Mouse (Mus musculus): ENCODE measurements around the gene Zfp992. TPM values are rescaled to one million over a fixed set of nuclear protein-coding genes. Genes with fewer than 3 reads are reported as not detected.
A peak's percentile ranks its signal among the peaks of the same experiment; 100 is the strongest.
"Not testable (repeated sequence)": the region's sequence is repeated elsewhere in the genome, so short reads cannot be mapped to it uniquely, and the experiment has no call there.

The Zfp992 gene
- polyA plus RNA-seq, 1 experiment from 2014 or later: 0.84 TPM

DNA sequence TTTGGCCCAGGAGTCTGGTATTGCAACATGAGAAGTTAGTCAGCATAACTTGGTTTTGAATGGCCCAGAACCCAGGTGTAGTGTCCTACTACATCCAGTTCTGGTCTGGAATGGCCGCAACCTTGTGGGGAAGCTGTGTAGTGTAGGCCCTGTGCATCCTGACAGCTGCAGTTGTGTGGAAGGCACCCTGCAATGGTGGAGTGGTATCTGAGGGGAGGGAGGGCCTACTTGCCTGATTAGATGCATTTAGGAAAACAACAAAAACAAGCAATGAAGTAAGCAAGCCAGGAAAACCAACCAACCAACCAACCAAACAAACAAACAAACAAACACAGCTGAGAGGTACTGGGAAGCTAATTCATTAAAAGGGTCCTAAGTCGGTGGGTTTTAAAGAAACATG lies 3.8 kb downstream of the Zfp992 start:
- ATAC-seq; H3K27ac ChIP-seq (ENCODE audit: low read length); H3K36me3 ChIP-seq (ENCODE audit: insufficient read depth, low read length); H3K4me1 ChIP-seq (ENCODE audit: insufficient read depth, low read depth, low read length); DNase-seq (ENCODE audit: low spot score); H3K9ac ChIP-seq (replicated peaks; ENCODE audit: low read depth); H3K4me3 ChIP-seq (ENCODE audit: low read depth, low read length); H3K27me3 ChIP-seq (replicated peaks; ENCODE audit: insufficient read depth, low read length); H3K4me2 ChIP-seq (replicated peaks; ENCODE audit: low read depth, low read length): not testable (repeated sequence)
- 70% methylated on average over 2 of the region's 2 CpGs for WGBS
- H3K9me3 ChIP-seq (ENCODE audit: low read length): peaks cover 32% of the 10 kb centered on the region

DNA sequence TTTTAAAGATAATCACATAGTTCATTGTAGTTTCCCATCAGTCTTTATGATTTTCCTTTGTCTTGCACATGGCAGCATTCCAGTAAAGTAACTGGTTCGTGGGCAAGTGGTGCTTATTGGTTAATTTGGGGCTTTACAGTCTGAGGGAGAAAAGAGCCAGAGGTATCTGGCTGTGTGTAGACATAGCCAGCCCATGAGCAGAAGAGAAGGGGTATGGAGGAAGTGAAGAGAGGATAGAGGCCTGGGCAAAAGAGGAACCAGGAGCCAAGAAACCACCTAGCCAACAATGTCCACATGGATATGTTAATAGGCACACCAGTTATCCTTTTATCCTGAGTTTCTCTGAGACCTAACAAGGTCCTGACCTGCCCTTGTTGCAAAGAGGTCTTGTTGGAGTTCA lies 5.3 kb downstream of the Zfp992 start:
- DNase-seq (ENCODE audit: low spot score); H3K4me1 ChIP-seq (ENCODE audit: insufficient read depth, low read depth, low read length); H3K27me3 ChIP-seq (replicated peaks; ENCODE audit: insufficient read depth, low read length); H3K9ac ChIP-seq (replicated peaks; ENCODE audit: low read depth); H3K4me3 ChIP-seq (ENCODE audit: low read depth, low read length); ATAC-seq; H3K27ac ChIP-seq (ENCODE audit: low read length); H3K4me2 ChIP-seq (replicated peaks; ENCODE audit: low read depth, low read length); H3K36me3 ChIP-seq (ENCODE audit: insufficient read depth, low read length): not testable (repeated sequence)
- peaks cover 26% of the 10 kb centered on the region for H3K9me3 ChIP-seq (ENCODE audit: low read length)
- WGBS: 36% methylated on average over 1 of the region's 1 CpGs

DNA sequence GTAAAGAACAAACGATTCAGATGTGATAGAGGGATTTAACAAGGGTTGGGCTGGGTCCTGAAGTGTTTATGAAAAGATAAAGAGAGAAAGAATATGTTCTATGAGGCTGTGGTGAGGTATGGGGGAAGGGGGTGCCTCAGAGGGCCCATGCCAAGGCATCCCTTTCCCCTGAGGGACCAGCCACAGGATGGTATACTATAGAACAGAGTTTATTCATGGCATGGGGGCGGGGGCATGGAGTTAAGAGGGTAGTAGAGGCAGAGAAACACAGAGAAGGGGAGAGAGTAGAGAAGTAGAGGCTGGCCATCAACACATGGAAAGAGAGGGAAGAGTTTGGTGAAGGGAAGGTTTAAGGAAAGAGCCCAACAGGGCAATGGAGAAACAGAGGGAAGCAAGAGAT lies 6.1 kb downstream of the Zfp992 start:
- DNase-seq (ENCODE audit: low spot score) (no peak), ATAC-seq (peak; percentile 12)
- WGBS: 25% methylated on average over 2 of the region's 2 CpGs
- H3K27me3 ChIP-seq (replicated peaks; ENCODE audit: insufficient read depth, low read length): no peaks in the 10 kb centered on the region
- no peak overlapping the region for H3K4me2 ChIP-seq (replicated peaks; ENCODE audit: low read depth, low read length)
- H3K36me3 ChIP-seq (ENCODE audit: insufficient read depth, low read length): no peaks in the 10 kb centered on the region
- H3K9me3 ChIP-seq (ENCODE audit: low read length): peaks cover 26% of the 10 kb centered on the region
- H3K4me1 ChIP-seq (ENCODE audit: insufficient read depth, low read depth, low read length): no peaks in the 10 kb centered on the region
- no peak for TF ChIP-seq CTCF (IDR thresholded peaks at IDR 0.05)
- TF ChIP-seq EP300 (IDR thresholded peaks at IDR 0.05): no peak
- no peak overlapping the region for H3K9ac ChIP-seq (replicated peaks; ENCODE audit: low read depth)
- H3K27ac ChIP-seq (ENCODE audit: low read length): no peak overlapping the region
- no peak overlapping the region for H3K4me3 ChIP-seq (ENCODE audit: low read depth, low read length)

- Histone ChIP-seq H3K36me3 (ENCODE audit: insufficient read depth, low read length) (no peaks in the 10 kb centered on the region), H3K9me3 (ENCODE audit: low read length) (peaks cover 26% of the 10 kb centered on the region), H3K9ac (replicated peaks; ENCODE audit: low read depth) (no peak overlapping the region), H3K27ac (ENCODE audit: low read length) (no peak overlapping the region), H3K4me2 (replicated peaks; ENCODE audit: low read depth, low read length) (no peak overlapping the region), H3K4me1 (ENCODE audit: insufficient read depth, low read depth, low read length) (no peaks in the 10 kb centered on the region), H3K27me3 (replicated peaks; ENCODE audit: insufficient read depth, low read length) (no peaks in the 10 kb centered on the region), H3K4me3 (ENCODE audit: low read depth, low read length) (no peak overlapping the region)
- DNase-seq (ENCODE audit: low spot score) (no peak), ATAC-seq (peak; percentile 25)
- 88% methylated on average over 7 of the region's 7 CpGs for WGBS
- TF ChIP-seq EP300 (IDR thresholded peaks at IDR 0.05) (no peak), CTCF (IDR thresholded peaks at IDR 0.05) (no peak)
Measured at GRCm38 (mm10) chr4:146455321-146455721, 6.5 kb downstream of the Zfp992 start.

GRCm38 (mm10) chr4:146456061-146456726 lies 7.4 kb downstream of the Zfp992 start:
- Histone ChIP-seq H3K27ac (ENCODE audit: low read length) (no peak overlapping the region), H3K9me3 (ENCODE audit: low read length) (peaks cover 30% of the 10 kb centered on the region), H3K4me2 (replicated peaks; ENCODE audit: low read depth, low read length) (no peak overlapping the region), H3K4me1 (ENCODE audit: insufficient read depth, low read depth, low read length) (no peaks in the 10 kb centered on the region), H3K4me3 (ENCODE audit: low read depth, low read length) (no peak overlapping the region), H3K36me3 (ENCODE audit: insufficient read depth, low read length) (no peaks in the 10 kb centered on the region), H3K9ac (replicated peaks; ENCODE audit: low read depth) (no peak overlapping the region), H3K27me3 (replicated peaks; ENCODE audit: insufficient read depth, low read length) (no peaks in the 10 kb centered on the region)
- WGBS: 62% methylated on average over 4 of the region's 4 CpGs
- DNase-seq (ENCODE audit: low spot score) (no peak), ATAC-seq (no peak)
- TF ChIP-seq EP300 (IDR thresholded peaks at IDR 0.05) (no peak), CTCF (IDR thresholded peaks at IDR 0.05) (no peak)

DNA sequence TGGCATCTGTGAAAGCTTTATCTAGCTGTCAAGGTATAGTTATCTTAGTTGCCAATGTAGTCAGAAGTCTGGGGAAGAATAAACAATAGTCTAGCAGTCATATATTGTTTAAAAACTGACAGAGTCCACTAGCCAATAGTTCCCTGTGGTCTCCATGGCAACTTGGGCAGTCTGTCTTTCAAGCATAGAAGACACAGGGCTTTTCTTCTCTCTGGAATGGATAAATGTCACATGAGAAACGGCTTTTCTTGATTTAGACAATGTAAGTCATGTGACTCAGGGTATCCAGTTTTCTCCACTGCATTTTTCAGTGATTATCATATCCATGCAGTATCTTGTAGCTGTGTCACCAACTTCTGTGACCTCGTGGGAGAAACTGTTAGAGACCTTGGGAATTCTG lies 8.3 kb downstream of the Zfp992 start:
- TF ChIP-seq EP300 (IDR thresholded peaks at IDR 0.05) (no peak), CTCF (IDR thresholded peaks at IDR 0.05) (no peak)
- peaks cover 30% of the 10 kb centered on the region for H3K9me3 ChIP-seq (ENCODE audit: low read length)
- H3K9ac ChIP-seq (replicated peaks; ENCODE audit: low read depth): no peak overlapping the region
- H3K27me3 ChIP-seq (replicated peaks; ENCODE audit: insufficient read depth, low read length): no peaks in the 10 kb centered on the region
- H3K4me3 ChIP-seq (ENCODE audit: low read depth, low read length): no peak overlapping the region
- H3K36me3 ChIP-seq (ENCODE audit: insufficient read depth, low read length): no peaks in the 10 kb centered on the region
- no peak overlapping the region for H3K4me2 ChIP-seq (replicated peaks; ENCODE audit: low read depth, low read length)
- no peaks in the 10 kb centered on the region for H3K4me1 ChIP-seq (ENCODE audit: insufficient read depth, low read depth, low read length)
- ATAC-seq (no peak), DNase-seq (ENCODE audit: low spot score) (no peak)
- WGBS: 53% methylated on average over 2 of the region's 2 CpGs
- H3K27ac ChIP-seq (ENCODE audit: low read length): no peak overlapping the region

DNA sequence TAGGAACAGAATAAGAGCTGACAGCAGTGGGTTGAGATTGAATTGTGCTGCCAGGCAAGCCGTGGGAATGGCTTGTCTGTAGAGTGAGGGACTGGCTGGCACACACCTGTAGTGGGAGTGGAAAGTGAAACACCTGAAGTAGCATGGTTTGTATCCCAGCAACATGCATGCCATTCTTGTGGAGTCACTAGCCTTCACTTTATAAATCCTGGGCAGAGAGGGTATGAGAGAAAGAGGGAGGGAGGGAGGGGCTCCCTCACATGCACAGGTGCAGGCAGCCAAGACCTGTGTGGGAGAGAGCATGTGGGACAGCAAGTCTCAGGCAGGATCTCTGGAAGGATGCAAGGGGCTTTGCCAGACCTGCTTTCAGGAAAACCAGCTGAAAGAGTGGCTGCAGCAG lies 8.9 kb downstream of the Zfp992 start:
- Histone ChIP-seq H3K9ac (replicated peaks; ENCODE audit: low read depth) (no peak overlapping the region), H3K4me1 (ENCODE audit: insufficient read depth, low read depth, low read length) (no peaks in the 10 kb centered on the region), H3K4me3 (ENCODE audit: low read depth, low read length) (no peak overlapping the region), H3K9me3 (ENCODE audit: low read length) (peaks cover 30% of the 10 kb centered on the region), H3K27ac (ENCODE audit: low read length) (no peak overlapping the region), H3K36me3 (ENCODE audit: insufficient read depth, low read length) (no peaks in the 10 kb centered on the region), H3K27me3 (replicated peaks; ENCODE audit: insufficient read depth, low read length) (no peaks in the 10 kb centered on the region), H3K4me2 (replicated peaks; ENCODE audit: low read depth, low read length) (no peak overlapping the region)
- TF ChIP-seq CTCF (IDR thresholded peaks at IDR 0.05) (no peak), EP300 (IDR thresholded peaks at IDR 0.05) (no peak)
- 53% methylated on average over 1 of the region's 1 CpGs for WGBS
- DNase-seq (ENCODE audit: low spot score): no peak
- ATAC-seq: 0 out of 2 replicates have a peak, but pooled peaks have one; percentile 7

DNA sequence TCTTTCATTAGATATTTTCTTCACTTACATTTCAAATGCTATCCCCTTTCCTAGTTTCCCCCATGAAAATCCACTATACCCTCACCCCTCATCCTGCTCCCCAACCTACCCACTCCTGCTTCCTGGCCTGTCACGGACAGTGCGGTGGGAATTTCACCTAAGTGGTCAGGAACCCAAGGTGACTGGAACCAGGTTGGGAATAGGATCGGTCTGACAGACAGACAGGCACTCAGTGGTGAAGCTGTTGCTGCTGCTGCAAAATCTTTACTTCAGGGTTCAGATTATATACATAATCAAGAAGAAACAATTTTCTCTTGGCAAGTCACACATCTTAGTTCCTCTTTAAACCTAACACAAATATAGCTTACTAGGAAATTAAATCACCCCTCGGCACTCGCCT lies 11.0 kb downstream of the Zfp992 start:
- not testable (repeated sequence) for H3K27ac ChIP-seq (ENCODE audit: low read length); H3K4me3 ChIP-seq (ENCODE audit: low read depth, low read length); DNase-seq (ENCODE audit: low spot score); ATAC-seq; H3K36me3 ChIP-seq (ENCODE audit: insufficient read depth, low read length); H3K27me3 ChIP-seq (replicated peaks; ENCODE audit: insufficient read depth, low read length); H3K4me2 ChIP-seq (replicated peaks; ENCODE audit: low read depth, low read length); H3K4me1 ChIP-seq (ENCODE audit: insufficient read depth, low read depth, low read length); H3K9ac ChIP-seq (replicated peaks; ENCODE audit: low read depth)
- H3K9me3 ChIP-seq (ENCODE audit: low read length): peaks cover 24% of the 10 kb centered on the region
- 81% methylated on average over 5 of the region's 5 CpGs for WGBS

DNA sequence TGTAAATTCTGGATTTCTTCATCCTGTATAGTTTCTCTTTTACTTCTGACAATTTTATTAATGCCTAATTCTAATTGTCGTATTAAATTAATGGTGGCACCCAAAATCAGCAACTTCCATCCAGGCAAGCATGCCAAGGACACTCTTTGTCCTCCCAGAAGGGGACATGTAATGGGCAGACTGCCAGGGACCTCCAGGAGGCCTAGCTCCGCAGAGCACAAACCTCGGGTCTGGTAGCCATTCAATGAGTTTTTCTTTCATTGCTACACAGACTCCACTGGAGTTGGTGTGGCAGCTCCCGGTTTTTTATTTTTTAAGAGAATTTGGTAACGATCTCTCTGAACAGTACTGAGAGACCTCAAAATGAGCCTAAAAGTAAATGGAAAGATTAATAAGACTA lies 11.9 kb downstream of the Zfp992 start:
- H3K27me3 ChIP-seq (replicated peaks; ENCODE audit: insufficient read depth, low read length); H3K4me3 ChIP-seq (ENCODE audit: low read depth, low read length); H3K9ac ChIP-seq (replicated peaks; ENCODE audit: low read depth); DNase-seq (ENCODE audit: low spot score); H3K4me2 ChIP-seq (replicated peaks; ENCODE audit: low read depth, low read length); H3K4me1 ChIP-seq (ENCODE audit: insufficient read depth, low read depth, low read length); H3K36me3 ChIP-seq (ENCODE audit: insufficient read depth, low read length); H3K27ac ChIP-seq (ENCODE audit: low read length): not testable (repeated sequence)
- peaks cover 21% of the 10 kb centered on the region for H3K9me3 ChIP-seq (ENCODE audit: low read length)
- 0 out of 2 replicates have a peak, but pooled peaks have one; percentile 16 for ATAC-seq
- 73% methylated on average over 5 of the region's 5 CpGs for WGBS

Measured in lung, postnatal 0 days (tissue).